Mouse (Mus musculus): ENCODE measurements around the gene Grik1.

DNA sequence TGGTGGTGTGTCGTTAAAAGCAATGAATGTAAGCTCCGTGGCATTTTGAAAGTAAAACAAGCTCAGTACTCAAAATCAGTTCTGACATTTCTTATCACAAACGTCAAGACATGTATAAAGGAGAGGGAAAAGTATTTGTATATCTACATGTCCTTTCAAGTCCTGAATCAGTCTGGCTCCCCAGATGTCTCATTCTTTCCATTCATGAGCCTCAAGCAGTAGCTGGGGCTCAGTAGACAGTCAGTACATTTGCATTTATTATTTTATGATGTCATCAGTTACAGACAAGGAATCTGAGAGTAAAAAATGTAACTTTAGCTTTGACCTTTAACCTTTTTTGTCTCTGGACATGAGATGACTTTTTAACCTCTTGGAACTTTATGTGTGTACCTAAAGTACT, 68.1 kb downstream of the Grik1 start:
- no peak for TF ChIP-seq POLR2A (IDR thresholded peaks at IDR 0.05; ENCODE audit: low read depth, low read length)
- no peak for TF ChIP-seq CTCF (IDR thresholded peaks at IDR 0.05; ENCODE audit: borderline replicate concordance, insufficient read depth, low read length)
